Mouse (Mus musculus): ENCODE measurements around the gene Aurkb.
A peak's percentile ranks its signal among the peaks of the same experiment; 100 is the strongest.

Gene Aurkb

DNA sequence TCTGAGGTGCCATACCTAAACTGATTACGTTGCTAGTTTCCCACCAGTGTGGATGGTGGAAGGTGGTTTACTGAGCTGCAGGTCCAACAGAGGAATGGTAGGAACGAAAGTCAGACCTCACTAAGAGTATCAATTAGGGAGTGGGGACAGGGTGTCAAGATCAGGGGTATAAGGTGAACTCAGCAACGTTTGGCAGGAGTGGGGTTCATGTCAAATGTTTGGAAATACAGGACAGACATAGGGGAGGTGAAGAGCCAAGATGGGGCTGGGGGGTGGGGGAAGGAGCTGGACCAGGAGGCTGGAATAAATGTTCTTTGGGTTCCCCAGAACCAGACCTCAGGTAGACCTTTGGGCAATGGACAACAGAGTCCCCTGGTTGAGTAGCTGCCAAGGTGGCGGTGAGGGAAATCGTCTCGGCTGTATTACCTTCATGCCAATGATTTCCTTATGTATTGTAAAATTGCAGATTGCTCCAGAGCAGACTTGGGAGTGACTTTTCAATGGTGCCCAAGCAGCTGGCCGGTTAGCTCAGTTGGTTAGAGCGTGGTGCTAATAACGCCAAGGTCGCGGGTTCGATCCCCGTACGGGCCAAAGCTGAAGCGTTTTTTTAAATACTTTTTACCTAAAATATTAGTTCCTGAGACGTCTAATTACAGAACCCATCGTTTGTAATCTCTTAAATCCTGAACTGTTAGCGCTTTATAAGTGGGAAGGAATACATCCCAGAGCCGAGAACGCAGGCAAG lies 8.8 kb upstream of the Aurkb start:
- DNase-seq = peak; percentile 90

DNA sequence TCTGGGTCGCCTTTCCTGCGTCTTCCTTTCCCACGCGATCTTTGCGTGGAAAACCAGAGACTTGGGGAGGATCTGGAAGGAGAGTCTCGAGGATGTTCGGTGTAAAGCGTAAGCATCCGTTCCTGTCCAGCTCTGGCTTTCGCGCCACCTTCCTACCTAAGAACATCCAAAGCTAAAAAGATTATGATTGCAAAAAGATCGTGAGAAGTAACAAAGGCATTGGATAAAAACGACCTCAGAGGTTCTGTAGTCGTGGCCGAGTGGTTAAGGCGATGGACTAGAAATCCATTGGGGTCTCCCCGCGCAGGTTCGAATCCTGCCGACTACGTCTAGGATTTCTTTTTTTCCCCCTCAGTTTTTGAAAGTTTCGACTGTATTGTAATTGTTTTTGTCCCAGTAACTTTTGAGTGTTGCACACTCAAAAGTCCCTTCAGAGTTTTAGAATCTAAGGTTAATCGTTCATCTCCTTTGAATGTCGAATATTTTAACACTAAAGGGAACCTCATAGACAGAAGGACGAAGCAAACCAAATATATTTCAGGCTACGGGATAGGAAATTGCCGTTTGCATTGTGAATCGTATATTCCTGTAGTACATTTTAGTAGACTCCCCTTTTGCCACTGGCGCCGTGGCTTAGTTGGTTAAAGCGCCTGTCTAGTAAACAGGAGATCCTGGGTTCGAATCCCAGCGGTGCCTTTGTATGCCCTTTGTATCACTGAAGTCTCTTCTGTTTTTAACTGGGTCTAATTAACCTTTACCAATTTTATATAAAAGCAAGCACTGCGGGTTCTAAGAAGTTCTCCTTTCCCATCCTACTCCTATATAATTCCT lies 8.0 kb upstream of the Aurkb start:
- peak; percentile 86 for DNase-seq

GRCm38 (mm10) chr11:69038173-69038572 lies 7.3 kb upstream of the Aurkb start:
- no peak for DNase-seq

GRCm38 (mm10) chr11:69046395-69046774 lies 938 bp downstream of the Aurkb start:
- DNase-seq = no peak

GRCm38 (mm10) chr11:69047592-69047991 lies 2.1 kb downstream of the Aurkb start:
- DNase-seq = no peak

- no peak for DNase-seq
Observed at GRCm38 (mm10) chr11:69048151-69048550, 2.7 kb downstream of the Aurkb start.

GRCm38 (mm10) chr11:69050748-69051147 lies 5.3 kb downstream of the Aurkb start:
- no peak for DNase-seq

- no peak for DNase-seq
Observed at GRCm38 (mm10) chr11:69051771-69052170, 6.3 kb downstream of the Aurkb start.

DNA sequence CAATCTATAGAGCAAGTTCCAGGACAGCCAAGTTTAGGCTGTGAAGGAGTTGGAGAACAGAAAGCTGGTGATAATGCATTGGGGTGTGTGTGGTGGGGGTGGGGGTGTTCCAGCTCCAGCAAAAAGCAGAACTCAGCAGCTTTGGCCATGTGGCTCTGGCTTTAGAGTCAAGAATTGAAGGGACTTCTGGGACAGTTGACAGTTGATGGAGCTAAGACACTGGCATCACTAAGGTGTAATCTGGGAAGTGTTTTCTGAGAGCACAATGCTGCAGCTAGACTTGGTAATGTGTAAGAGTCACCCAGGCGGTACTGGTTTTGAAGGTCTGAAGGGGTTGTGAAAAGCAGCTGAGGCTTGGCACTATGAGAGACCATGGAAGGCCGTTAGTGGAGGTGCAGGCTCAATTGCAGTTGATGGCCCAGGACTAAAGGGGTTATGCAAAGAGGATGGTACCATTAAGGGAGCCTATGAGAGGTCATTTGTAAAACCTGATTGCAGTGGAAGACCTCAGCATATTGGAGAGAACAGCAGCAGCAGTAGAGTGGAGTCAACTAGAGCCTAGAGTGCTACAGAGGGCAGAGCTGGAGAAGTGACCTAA lies 7.5 kb downstream of the Aurkb start:
- no peak for DNase-seq

DNA sequence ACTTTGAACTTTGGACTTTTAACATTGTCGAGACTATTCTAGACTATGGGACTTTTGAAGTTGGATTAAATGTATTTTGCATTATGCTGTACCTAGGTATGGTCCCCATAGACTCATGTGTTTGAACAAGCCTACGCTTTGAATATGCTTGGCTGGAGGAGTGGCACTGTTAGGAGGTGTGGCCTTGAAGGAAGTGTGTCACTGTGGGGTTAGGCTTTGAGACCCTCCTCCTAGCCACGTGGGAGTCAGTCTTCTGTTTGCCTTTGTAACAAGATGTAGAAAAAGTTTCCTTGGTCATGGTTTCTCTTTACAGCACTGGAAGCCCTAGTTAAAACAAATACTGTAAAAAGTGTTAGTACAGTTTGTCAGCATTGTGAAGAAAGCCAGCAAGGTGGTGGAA lies 8.4 kb downstream of the Aurkb start:
- no peak for DNase-seq

GRCm38 (mm10) chr11:69058265-69058664 lies 12.8 kb downstream of the Aurkb start:
- DNase-seq = no peak

- no peak for DNase-seq
Observed at GRCm38 (mm10) chr11:69058729-69059356, 13.4 kb downstream of the Aurkb start.

GRCm38 (mm10) chr11:69059357-69059974 lies 14.0 kb downstream of the Aurkb start, which contains the start of gene Borcs6:
Gene Borcs6, plus strand, starts transcription at chr11:69059717.
- peak; percentile 98 for DNase-seq

GRCm38 (mm10) chr11:69059975-69060411 lies 14.5 kb downstream of the Aurkb start:
- DNase-seq = peak; percentile 72

- DNase-seq = peak; percentile 38
Observed at GRCm38 (mm10) chr11:69060448-69061254, 15.2 kb downstream of the Aurkb start.

DNA sequence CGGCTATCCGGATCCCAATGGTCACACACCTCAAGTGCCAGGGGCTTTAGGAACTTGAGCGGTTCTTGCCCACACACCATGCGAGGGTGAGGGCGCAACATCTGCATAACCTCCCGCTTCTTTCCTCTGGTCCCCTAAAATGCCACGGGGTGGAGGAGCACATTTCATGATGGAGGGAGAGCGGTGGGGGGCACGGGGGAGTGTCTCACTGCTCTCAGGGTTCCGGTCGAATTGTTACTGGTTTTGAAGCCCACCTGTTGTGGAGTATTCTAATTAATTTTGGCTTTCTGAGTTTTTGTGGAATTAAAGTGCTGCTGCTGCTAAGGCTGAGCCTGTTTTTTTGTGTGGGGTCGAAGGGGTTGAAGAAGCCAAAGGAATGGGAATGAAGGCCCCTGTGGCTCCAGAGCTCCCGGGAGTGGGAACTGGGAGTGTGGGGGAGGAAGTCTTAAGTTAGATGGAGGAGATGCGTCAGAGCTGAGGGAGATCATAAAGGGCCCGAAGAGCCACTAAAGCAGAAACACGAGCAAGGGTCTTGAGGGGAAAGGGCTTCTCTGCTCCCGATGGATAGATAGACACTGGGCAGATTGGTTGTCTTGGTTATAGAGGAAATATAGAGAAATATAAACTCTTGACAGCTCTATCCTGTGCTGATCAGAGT lies 15.9 kb downstream of the Aurkb start:
- DNase-seq = no peak

DNA sequence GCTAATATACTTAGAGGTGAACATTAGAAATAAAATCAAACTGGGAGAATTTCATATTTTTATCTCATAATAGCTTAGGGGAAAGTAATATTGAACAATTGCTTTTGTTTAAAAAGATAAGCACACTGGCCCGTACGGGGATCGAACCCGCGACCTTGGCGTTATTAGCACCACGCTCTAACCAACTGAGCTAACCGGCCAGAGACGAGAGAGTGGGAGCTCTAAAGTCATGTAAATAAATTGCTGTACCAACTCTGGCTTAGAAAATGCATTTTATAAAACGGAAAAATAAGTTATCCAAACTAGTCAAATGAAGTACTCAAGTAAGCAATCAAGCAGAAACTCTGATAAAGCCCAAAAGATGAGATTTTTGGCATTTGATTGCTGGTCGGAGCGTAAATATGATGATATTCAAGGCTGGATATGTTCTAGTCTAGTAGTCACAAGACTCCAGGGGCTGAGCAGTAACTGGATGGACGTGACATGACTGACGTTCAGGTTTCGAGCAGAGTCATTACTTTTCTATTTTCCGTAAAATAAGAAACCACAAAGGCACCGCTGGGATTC lies 16.8 kb downstream of the Aurkb start:
- peak; percentile 86 for DNase-seq

- DNase-seq = peak; percentile 96
Observed at GRCm38 (mm10) chr11:69062761-69063224, 17.3 kb downstream of the Aurkb start.

GRCm38 (mm10) chr11:69063413-69064201 lies 18.2 kb downstream of the Aurkb start:
- DNase-seq = peak; percentile 88

Data from kidney, postnatal 14 days (tissue).